Mouse (Mus musculus) heart, embryonic 12.5 days (tissue): Measurements from ENCODE around the gene Ghdc. TPM values are rescaled to one million over a fixed set of nuclear protein-coding genes. Genes with fewer than 3 reads are reported as not detected.
A peak's percentile ranks its signal among the peaks of the same experiment; 100 is the strongest.

Experiments
- ATAC-seq: fragments of 200-750 bp; cut with Nextera tagmentation; 2 replicates; pipeline ENCODE4 v1.8.0; 2017; ENCODE audit warnings: moderate TSS enrichment, moderate library complexity; ENCODE audit not compliant: insufficient number of reproducible peaks, low FRiP score
- H3K27ac ChIP-seq: fragments of 300-500 bp; sonication (generic); 2 replicates; pipeline ENCODE4 v1.5.1; 2016; ENCODE audit warnings: mild to moderate bottlenecking, moderate library complexity; ENCODE audit not compliant: poor library complexity, severe bottlenecking
- H3K27me3 ChIP-seq: fragments of 300-500 bp; sonication (generic); replicated peaks from 2 replicates; pipeline ENCODE4 v1.6.1; 2016; ENCODE audit warnings: mild to moderate bottlenecking, moderate library complexity
- H3K36me3 ChIP-seq: fragments of 300-500 bp; sonication (generic); 2 replicates; pipeline ENCODE4 v1.6.1; 2016; ENCODE audit warnings: mild to moderate bottlenecking, moderate library complexity
- H3K4me1 ChIP-seq: fragments of 300-500 bp; sonication (generic); replicated peaks from 2 replicates; pipeline ENCODE4 v1.6.1; 2016; ENCODE audit warnings: mild to moderate bottlenecking
- H3K4me2 ChIP-seq: fragments of 300-500 bp; sonication (generic); 2 replicates; pipeline ENCODE4 v1.6.1; 2016; ENCODE audit warnings: mild to moderate bottlenecking, moderate library complexity
- H3K4me3 ChIP-seq: fragments of 300-500 bp; sonication (generic); 2 replicates; pipeline ENCODE4 v1.5.1; 2016; ENCODE audit warnings: mild to moderate bottlenecking
- H3K9ac ChIP-seq: fragments of 300-500 bp; sonication (generic); 2 replicates; pipeline ENCODE4 v1.6.1; 2016; ENCODE audit warnings: mild to moderate bottlenecking, moderate library complexity
- H3K9me3 ChIP-seq: fragments of 300-500 bp; sonication (generic); replicated peaks from 2 replicates; pipeline ENCODE4 v1.6.1; 2016; ENCODE audit warnings: mild to moderate bottlenecking, moderate library complexity
- WGBS: fragments of 180-500 bp; shearing (Covaris S2); methylation state at CpG from one replicate; pipeline ENCODE4 v1.1.7; 2016; 5-methylcytosine and 5-hydroxymethylcytosine counted together
- polyA plus RNA-seq: library from polyadenylated mRNA; unstranded; fragments of >200 nt; fragmentation: Nextera tagmentation; extraction: Ambion mirVana; gene quantifications from 2 replicates; pipeline ENCODE4 v1.2.1, GENCODE M21; 2016

The Ghdc gene
- polyA plus RNA-seq, 1 experiment from 2014 or later: 7.0 TPM

DNA sequence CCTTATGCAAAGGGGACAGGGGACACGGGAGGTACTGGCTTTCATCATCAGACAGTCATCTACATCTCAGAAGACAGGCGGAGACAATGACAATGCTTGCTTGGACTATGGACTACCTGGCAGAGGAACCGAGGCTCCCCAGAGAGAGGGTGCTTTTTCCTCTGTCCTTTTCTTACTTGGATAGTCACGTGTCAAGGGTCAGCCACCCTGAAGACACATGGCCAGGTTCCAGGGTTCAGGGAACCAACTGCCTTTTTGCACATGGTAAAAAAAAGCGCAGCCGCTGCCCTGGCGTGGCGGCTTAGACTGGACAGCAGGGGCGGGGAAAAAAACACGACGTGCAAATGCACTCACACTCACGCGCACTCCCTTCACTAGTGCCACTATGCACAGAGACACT, 11.8 kb upstream of the Ghdc start:
- 86% methylated on average over 13 of the region's 13 CpGs for WGBS
- H3K9me3 ChIP-seq: 0 out of 2 replicates have a peak, but pooled peaks cover 4% of the 10 kb centered on the region
- no peak overlapping the region for H3K4me3 ChIP-seq
- H3K27ac ChIP-seq: no peak overlapping the region
- no peak overlapping the region for H3K4me2 ChIP-seq
- peaks cover 84% of the 10 kb centered on the region for H3K36me3 ChIP-seq
- H3K4me1 ChIP-seq: peaks cover 13% of the 10 kb centered on the region
- 0 out of 2 replicates have a peak, but pooled peaks have one; percentile 7 for ATAC-seq
- no peak overlapping the region for H3K9ac ChIP-seq
- no peaks in the 10 kb centered on the region for H3K27me3 ChIP-seq

DNA sequence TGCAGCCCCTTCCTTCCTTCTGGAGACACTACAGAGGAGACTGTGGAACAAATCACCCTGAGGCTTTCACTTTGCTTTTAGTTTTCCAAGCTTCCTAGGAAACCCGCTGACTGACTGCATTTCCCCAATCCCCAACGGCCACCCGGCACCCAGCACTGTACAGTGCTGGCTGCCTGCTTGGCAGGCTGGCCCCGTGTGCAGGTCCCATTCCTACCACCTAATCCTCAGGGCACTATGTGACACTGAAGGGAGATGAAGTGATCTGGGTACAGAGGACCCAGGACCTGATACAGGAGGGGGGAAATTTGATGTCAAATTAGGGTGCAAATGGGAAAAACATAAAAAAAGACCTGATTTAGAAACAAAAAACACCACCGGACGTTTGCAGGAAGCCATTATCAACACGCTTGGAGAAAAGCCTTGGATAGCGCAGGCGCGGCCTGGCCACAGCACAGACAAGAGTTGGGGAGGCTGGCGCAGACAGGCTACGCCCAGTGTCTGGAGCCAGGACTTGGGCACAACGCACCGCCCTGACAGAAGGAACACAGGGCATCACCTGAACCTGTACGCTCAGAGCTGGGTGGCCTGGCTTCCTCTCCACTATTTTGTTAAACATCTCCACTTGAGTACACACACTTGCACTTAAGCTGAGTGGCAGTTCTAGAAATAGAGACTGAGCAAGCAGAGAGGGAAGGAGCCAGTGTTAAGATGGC, 11.2 kb upstream of the Ghdc start:
- peaks cover 78% of the 10 kb centered on the region for H3K36me3 ChIP-seq
- 0 out of 2 replicates have a peak, but pooled peaks cover 4% of the 10 kb centered on the region for H3K9me3 ChIP-seq
- 0 out of 2 replicates have a peak, but pooled peaks have one; percentile 46 for ATAC-seq
- 72% methylated on average over 15 of the region's 15 CpGs for WGBS
- H3K4me2 ChIP-seq: no peak overlapping the region
- peaks cover 13% of the 10 kb centered on the region for H3K4me1 ChIP-seq
- 0 out of 2 replicates have a peak overlapping the region, but pooled peaks have one; percentile 37 for H3K9ac ChIP-seq
- H3K27me3 ChIP-seq: no peaks in the 10 kb centered on the region
- H3K27ac ChIP-seq: no peak overlapping the region
- H3K4me3 ChIP-seq: no peak overlapping the region

DNA sequence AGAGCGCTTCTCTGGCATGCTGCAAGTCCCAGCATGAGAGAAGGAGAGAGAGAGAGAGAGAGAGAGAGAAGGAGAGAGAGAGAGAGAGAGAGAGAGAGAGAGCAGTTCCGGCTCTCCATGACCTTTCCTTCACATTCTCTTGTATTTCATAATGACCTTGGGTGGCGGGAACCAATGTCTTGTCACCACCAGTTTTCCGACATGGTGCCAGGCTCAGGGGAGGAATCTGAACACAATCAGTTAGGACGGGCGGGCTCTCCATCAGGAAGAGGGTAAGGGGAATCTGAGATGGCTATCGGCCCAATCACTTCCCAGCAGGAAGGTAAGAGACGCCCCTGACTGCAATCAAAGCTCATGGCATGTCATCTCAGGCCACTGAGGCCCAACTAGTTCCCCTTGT, 9.5 kb upstream of the Ghdc start:
- H3K27me3 ChIP-seq: no peaks in the 10 kb centered on the region
- H3K36me3 ChIP-seq: peaks cover 63% of the 10 kb centered on the region
- no peak overlapping the region for H3K4me2 ChIP-seq
- H3K4me1 ChIP-seq: peaks cover 13% of the 10 kb centered on the region
- H3K4me3 ChIP-seq: no peak overlapping the region
- no peak overlapping the region for H3K9ac ChIP-seq
- no peak overlapping the region for H3K27ac ChIP-seq
- no peak for ATAC-seq
- 69% methylated on average over 8 of the region's 8 CpGs for WGBS
- H3K9me3 ChIP-seq: 0 out of 2 replicates have a peak, but pooled peaks cover 4% of the 10 kb centered on the region

DNA sequence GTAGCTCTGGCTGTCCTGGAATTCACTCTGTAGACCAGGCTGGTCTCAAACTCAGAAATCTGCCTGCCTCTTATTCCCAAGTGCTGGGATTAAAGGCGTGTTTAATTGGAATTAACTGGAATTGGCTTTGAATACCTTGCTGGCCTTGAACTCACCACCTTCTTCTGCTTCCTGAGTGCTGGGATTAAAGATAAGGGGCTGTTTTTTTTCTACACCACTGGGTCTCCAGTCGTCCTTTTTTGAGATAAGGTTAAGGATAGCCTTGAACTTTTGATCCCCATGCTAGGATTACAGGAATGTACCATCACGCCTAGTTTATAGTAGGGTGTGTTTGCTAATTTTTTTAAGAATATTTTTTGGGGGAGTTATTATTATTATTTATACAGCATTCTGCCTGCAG, 7.3 kb upstream of the Ghdc start:
- Histone ChIP-seq H3K4me2 (no peak overlapping the region), H3K9me3 (0 out of 2 replicates have a peak, but pooled peaks cover 4% of the 10 kb centered on the region), H3K4me1 (peaks cover 13% of the 10 kb centered on the region), H3K27me3 (no peaks in the 10 kb centered on the region), H3K27ac (no peak overlapping the region), H3K9ac (no peak overlapping the region), H3K4me3 (no peak overlapping the region), H3K36me3 (peaks cover 43% of the 10 kb centered on the region)
- ATAC-seq: no peak
- WGBS: 56% methylated on average over 3 of the region's 3 CpGs

DNA sequence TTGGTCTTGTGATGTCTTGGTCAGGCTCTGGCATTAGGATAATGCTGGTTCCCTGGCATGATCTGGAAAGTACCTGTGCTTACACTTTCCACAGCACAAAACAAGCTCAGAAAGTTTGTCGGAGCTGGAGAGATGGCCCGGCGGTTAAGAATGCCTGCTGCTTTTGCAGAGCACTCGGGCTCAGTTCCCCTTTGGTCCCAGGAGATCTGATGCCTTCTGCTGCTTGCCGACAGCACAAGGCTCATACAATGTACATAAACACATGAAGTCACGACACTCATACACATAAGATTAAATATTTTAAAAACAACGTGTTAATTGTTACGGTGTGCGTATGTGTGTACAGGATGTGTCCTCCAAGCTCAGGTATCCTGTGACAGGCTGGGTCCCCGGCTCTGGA, 5.2 kb upstream of the Ghdc start:
- Histone ChIP-seq H3K9ac (no peak overlapping the region), H3K4me3 (no peak overlapping the region), H3K27me3 (no peaks in the 10 kb centered on the region), H3K4me2 (no peak overlapping the region), H3K36me3 (peaks cover 24% of the 10 kb centered on the region), H3K4me1 (0 out of 2 replicates have a peak, but pooled peaks cover 3% of the 10 kb centered on the region), H3K9me3 (0 out of 2 replicates have a peak, but pooled peaks cover 4% of the 10 kb centered on the region), H3K27ac (no peak overlapping the region)
- no peak for ATAC-seq
- 84% methylated on average over 10 of the region's 10 CpGs for WGBS

DNA sequence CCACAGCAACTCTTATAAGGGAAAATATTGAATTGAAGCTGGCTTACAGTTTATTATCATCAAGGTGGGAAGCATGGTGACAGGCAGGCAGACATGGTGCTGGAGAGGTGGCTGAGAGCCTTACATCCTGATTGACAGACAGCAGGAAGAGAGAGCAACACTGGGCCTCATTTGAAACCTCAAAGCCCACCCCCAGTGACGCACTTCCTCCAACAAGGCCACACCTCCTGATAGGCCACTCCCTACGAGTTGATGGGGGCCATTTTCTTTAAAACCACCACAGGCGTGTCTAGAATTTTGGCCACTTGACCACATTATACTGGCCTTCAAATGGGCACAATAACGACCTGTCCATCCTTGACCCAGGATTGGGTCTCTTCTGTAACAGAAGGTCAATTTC, 3.5 kb upstream of the Ghdc start:
- 0 out of 2 replicates have a peak, but pooled peaks cover 4% of the 10 kb centered on the region for H3K9me3 ChIP-seq
- peaks cover 8% of the 10 kb centered on the region for H3K4me1 ChIP-seq
- H3K9ac ChIP-seq: no peak overlapping the region
- no peak for ATAC-seq
- H3K4me3 ChIP-seq: no peak overlapping the region
- WGBS: 69% methylated on average over 4 of the region's 4 CpGs
- H3K36me3 ChIP-seq: peaks cover 10% of the 10 kb centered on the region
- H3K4me2 ChIP-seq: no peak overlapping the region
- no peaks in the 10 kb centered on the region for H3K27me3 ChIP-seq
- H3K27ac ChIP-seq: no peak overlapping the region

DNA sequence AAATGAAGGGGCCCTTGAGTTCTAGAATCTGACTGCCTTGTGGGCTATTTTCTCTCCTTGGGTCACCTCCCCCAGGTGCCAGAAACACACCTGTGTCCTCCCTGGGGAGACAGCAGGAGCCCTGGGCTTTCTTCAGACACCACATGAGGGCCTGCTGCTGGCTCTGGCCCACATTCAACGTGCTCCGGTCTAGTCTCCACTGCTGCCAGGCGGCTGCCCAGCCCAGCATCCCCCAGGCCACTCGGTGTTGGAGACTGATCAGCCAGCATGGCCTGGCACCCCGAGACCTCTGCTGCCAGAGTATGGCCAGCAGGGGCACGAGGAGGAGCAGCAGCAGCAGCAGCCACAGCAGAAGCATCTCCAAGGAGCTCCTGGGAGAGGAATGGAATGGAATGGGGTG, 777 bp downstream of the Ghdc start:
- no peak for ATAC-seq
- Histone ChIP-seq H3K27ac (no peak overlapping the region), H3K4me2 (peak overlapping the region; percentile 73), H3K9me3 (no peaks in the 10 kb centered on the region), H3K4me3 (peak overlapping the region; percentile 69), H3K4me1 (peaks cover 8% of the 10 kb centered on the region), H3K36me3 (peaks cover 4% of the 10 kb centered on the region; the same call in 1 of the 2 replicates), H3K9ac (peak overlapping the region; percentile 69), H3K27me3 (no peaks in the 10 kb centered on the region)
- 53% methylated on average over 6 of the region's 6 CpGs for WGBS

DNA sequence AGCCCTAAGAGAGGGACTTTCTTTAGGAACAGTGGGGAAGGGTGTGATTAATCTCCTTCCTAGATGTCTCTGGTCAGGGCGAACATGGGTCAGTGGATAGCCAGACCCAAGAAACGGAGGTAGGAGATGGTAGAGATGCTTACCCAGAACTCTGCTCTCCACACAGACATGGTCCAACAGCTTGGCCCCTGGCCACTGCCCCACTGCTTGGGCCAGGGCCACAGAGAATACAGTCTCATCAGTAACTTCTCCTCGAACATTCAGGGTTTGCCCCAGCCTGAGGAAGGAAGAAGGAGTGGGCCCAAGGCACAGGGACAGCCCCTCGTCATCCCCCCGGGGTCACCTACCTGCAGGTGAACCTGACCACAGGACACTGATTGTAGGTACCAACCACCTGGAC, 2.9 kb downstream of the Ghdc start:
- ATAC-seq: no peak
- 80% methylated on average over 5 of the region's 5 CpGs for WGBS
- peaks cover 8% of the 10 kb centered on the region for H3K4me1 ChIP-seq
- no peak overlapping the region for H3K4me3 ChIP-seq
- H3K9ac ChIP-seq: no peak overlapping the region
- peaks cover 7% of the 10 kb centered on the region for H3K27me3 ChIP-seq
- H3K36me3 ChIP-seq: peaks cover 4% of the 10 kb centered on the region; the same call in 1 of the 2 replicates
- no peak overlapping the region for H3K27ac ChIP-seq
- no peaks in the 10 kb centered on the region for H3K9me3 ChIP-seq
- no peak overlapping the region for H3K4me2 ChIP-seq

DNA sequence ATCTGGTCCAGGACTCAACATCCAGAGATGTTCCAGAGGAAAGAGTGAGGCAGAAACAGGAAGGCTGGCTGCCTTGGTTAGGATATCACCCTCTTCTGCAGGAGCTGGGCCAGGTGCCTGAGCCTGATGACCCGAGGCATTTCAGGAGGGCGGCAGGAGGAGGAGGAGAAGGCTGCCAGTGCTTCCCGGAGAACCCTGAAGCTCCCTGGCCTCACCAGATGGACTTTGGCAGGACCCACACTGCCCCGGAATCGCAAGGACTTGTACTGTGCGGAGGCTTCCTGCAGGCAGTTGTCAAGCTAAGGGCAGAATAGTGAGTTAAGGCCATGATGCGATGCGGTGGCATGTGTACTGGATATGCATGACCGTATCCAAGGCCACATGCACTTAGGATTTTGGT, 4.0 kb downstream of the Ghdc start:
- no peak overlapping the region for H3K9ac ChIP-seq
- no peak for ATAC-seq
- no peak overlapping the region for H3K27ac ChIP-seq
- no peak overlapping the region for H3K4me3 ChIP-seq
- H3K36me3 ChIP-seq: peaks cover 4% of the 10 kb centered on the region; the same call in 1 of the 2 replicates
- no peak overlapping the region for H3K4me2 ChIP-seq
- WGBS: 71% methylated on average over 9 of the region's 9 CpGs
- no peaks in the 10 kb centered on the region for H3K9me3 ChIP-seq
- H3K4me1 ChIP-seq: peaks cover 14% of the 10 kb centered on the region
- H3K27me3 ChIP-seq: peaks cover 17% of the 10 kb centered on the region

DNA sequence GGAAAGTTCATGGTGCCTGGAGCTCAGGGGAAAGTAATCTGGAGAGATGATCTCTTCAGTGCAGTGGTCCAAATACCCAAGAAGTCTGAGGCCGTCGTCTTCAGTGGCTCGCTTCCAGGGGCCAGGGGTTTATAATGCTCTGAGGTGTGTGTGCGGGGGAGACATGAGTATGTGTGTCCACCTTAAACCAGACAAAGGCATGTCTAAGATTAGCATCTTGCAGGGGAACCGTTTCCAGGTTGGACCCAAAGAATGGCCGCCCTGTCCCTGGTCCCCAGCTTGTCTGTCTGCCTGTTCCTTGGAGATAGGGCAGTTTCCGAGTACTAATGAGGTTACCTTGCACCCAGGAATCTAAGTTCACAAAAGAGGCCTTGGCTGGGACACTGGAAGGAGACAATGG, 7.9 kb downstream of the Ghdc start, which contains the start of gene Hcrt:
TSS of gene Hcrt (minus strand) at position 101 of the 400 bp plus-strand sequence.
- peak within 1 kb of the TSS; percentile 82 for H3K4me2 ChIP-seq
- H3K4me1 ChIP-seq: peaks cover 18% of the 10 kb centered on the region
- H3K27me3 ChIP-seq: peaks cover 48% of the 10 kb centered on the region
- H3K27ac ChIP-seq: no peak within 1 kb of the TSS
- H3K9me3 ChIP-seq: no peaks in the 10 kb centered on the region
- H3K9ac ChIP-seq: peak within 1 kb of the TSS; percentile 72
- 80% methylated on average over 7 of the region's 7 CpGs for WGBS
- peak within 1 kb of the TSS; percentile 44 for H3K4me3 ChIP-seq
- peaks cover 4% of the 10 kb centered on the region; the same call in 1 of the 2 replicates for H3K36me3 ChIP-seq
- ATAC-seq: no peak

DNA sequence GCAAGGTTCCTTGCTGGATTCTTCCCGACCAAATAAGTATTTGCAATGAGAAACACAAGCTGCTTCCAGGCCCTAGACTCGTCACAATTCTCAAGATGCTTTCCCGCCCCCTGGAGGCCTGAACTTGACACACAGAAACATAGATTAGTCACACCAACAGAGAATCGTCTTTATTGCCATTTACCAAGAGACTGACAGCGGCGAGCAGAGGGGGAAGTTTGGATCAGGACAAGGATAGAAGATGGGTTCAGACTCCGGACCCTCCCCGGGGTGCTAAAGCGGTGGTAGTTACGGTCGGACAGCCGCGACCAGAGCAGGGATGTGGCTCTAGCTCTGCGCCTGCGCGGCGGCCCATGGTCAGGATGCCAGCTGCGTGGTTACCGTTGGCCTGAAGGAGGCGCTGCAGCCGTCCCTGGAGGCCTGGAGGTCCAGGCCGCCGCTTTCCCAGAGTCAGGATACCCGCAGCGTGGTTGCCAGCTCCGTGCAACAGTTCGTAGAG, 9.2 kb downstream of the Ghdc start:
- peak overlapping the region; percentile 44 for H3K4me3 ChIP-seq

More for the DNA sequence above, 9.2 kb downstream of the Ghdc start:
- H3K27ac ChIP-seq: no peak overlapping the region
- H3K4me1 ChIP-seq: peaks cover 18% of the 10 kb centered on the region
- H3K9ac ChIP-seq: peak overlapping the region; percentile 72
- no peaks in the 10 kb centered on the region for H3K9me3 ChIP-seq
- under 1% methylated on average over 27 of the region's 27 CpGs for WGBS
- H3K36me3 ChIP-seq: peaks cover 4% of the 10 kb centered on the region; the same call in 1 of the 2 replicates
- H3K4me2 ChIP-seq: peak overlapping the region; percentile 82
- peaks cover 60% of the 10 kb centered on the region for H3K27me3 ChIP-seq
- ATAC-seq: peak; percentile 58
